Mouse (Mus musculus) midbrain, postnatal 0 days (tissue): ENCODE measurements at regions not wholly inside any gene's neighbourhood (a gene's known extent, or its start where the extent isn't known, plus 50 kb on each side); places are given as distances from the start of the nearest gene placed in this dataset.

Experiments
- ATAC-seq: fragments of 200-750 bp; cut with Nextera tagmentation; 2 replicates; pipeline ENCODE4 v1.8.0; 2017; ENCODE audit warnings: moderate number of reproducible peaks, mild to moderate bottlenecking, moderate TSS enrichment, moderate library complexity; ENCODE audit not compliant: low FRiP score
- DNase-seq: peaks from one replicate; pipeline ENCODE4 v3.0.0-alpha.2; 2015; ENCODE audit warnings: low spot score
- H3K27ac ChIP-seq: fragments of 300-500 bp; sonication (generic); 2 replicates; pipeline ENCODE4 v1.5.1; 2014; ENCODE audit warnings: low read depth, mild to moderate bottlenecking, low read length, mixed read lengths
- H3K27me3 ChIP-seq: fragments of 300-500 bp; sonication (generic); 2 replicates; pipeline ENCODE4 v1.6.1; 2014; ENCODE audit warnings: low read length, control low read depth, mixed read lengths; ENCODE audit not compliant: insufficient read depth
- H3K36me3 ChIP-seq: fragments of 300-500 bp; sonication (generic); 2 replicates; pipeline ENCODE4 v1.6.1; 2014; ENCODE audit warnings: low read length, control low read depth, mixed read lengths; ENCODE audit not compliant: insufficient read depth
- H3K4me1 ChIP-seq: fragments of 300-500 bp; sonication (generic); 2 replicates; pipeline ENCODE4 v1.6.1; 2014; ENCODE audit warnings: mild to moderate bottlenecking, control low read depth, antibody characterized with exemption, low read length, mixed read lengths; ENCODE audit not compliant: insufficient read depth
- H3K4me2 ChIP-seq: fragments of 300-500 bp; sonication (generic); 2 replicates; pipeline ENCODE4 v1.6.1; 2014; ENCODE audit warnings: low read depth, mild to moderate bottlenecking, low read length, mixed read lengths; ENCODE audit not compliant: poor library complexity, severe bottlenecking
- H3K4me3 ChIP-seq: fragments of 300-500 bp; sonication (generic); 2 replicates; pipeline ENCODE4 v1.5.1; 2014; ENCODE audit warnings: low read depth, mild to moderate bottlenecking, low read length, moderate library complexity
- H3K9ac ChIP-seq: fragments of 300-500 bp; sonication (generic); replicated peaks from 2 replicates; pipeline ENCODE4 v1.6.1; 2014; ENCODE audit warnings: mild to moderate bottlenecking, low read length, moderate library complexity, mixed read lengths; ENCODE audit not compliant: poor library complexity, severe bottlenecking
- H3K9me3 ChIP-seq: fragments of 300-500 bp; sonication (generic); 2 replicates; pipeline ENCODE4 v1.6.1; 2016; ENCODE audit warnings: low read length, control low read depth
- CTCF ChIP-seq: IDR thresholded peaks from 2 replicates; pipeline ENCODE4 v1.5.1; 2016; ENCODE audit warnings: antibody characterized with exemption, mild to moderate bottlenecking
- WGBS: fragments of 180-500 bp; shearing (Covaris S2); extraction: QIAGEN DNeasy Blood & Tissue Kit; methylation state at CpG from one replicate; pipeline ENCODE4 v1.1.7; 2014; 5-methylcytosine and 5-hydroxymethylcytosine counted together

DNA sequence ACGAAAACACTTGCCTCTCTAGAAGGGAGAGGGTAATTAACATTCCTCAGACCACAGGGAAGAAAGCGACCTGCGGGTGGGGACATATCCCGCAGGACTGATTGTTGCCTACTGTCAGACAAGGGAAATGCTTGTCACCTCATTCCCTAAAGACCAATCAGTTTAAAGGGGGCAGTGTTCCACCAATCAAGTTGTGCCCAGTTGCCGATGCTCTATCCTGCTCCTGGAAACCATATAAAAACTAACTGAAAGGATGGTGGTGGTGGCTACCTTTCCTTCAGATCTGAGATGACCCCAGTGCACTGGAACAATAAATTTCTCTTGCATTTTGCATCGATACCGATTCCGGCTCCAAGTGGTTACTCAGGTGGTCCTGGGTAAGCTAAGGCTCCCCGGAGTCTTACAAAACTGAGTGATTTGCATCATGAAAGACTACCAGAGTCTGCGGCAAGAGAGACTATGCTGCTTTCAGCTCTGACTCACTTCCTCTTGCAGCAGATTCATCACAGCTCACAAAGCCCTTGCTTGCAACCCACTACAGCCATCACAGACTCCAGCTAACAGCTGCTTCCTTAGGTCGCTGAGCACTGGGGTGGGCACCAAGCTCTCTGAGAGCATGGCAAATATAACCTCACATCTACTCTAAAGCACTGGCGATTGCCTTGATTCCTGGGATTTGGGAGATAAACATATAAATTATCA is 533.7 kb upstream of the A830018L16Rik start:
- Histone ChIP-seq H3K4me3 (no peak overlapping the region), H3K27ac (no peak overlapping the region), H3K27me3 (no peaks in the 10 kb centered on the region), H3K9me3 (no peaks in the 10 kb centered on the region), H3K4me2 (no peak overlapping the region), H3K4me1 (0 out of 2 replicates have a peak, but pooled peaks cover 3% of the 10 kb centered on the region), H3K36me3 (no peaks in the 10 kb centered on the region), H3K9ac (no peak overlapping the region)
- no peak for DNase-seq
- WGBS: 82% methylated on average over 12 of the region's 12 CpGs
- TF ChIP-seq CTCF: no peak
- ATAC-seq: no peak

DNA sequence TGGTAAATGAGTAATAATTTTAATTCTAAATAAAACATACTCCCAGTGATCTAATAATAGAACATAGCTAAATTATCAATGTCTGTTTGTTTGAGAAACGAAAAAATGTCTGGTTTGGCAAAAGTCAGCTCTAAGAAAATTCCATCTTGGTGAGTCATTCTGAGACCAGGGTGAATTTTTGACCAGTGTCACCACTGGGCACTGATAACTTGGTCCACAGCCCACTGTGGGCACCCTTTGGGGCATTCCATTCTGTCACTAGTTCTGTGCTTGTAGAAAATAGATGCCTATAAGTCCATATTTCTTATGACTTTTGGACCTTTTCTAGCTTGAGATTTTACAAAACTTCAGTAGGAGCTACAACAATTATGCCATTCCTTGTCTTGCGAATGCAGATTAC is 515.1 kb upstream of the A830018L16Rik start:
- no peaks in the 10 kb centered on the region for H3K27me3 ChIP-seq
- no peaks in the 10 kb centered on the region for H3K36me3 ChIP-seq
- no peaks in the 10 kb centered on the region for H3K9me3 ChIP-seq
- no peak overlapping the region for H3K9ac ChIP-seq
- H3K4me3 ChIP-seq: no peak overlapping the region
- H3K4me2 ChIP-seq: no peak overlapping the region
- no peak for DNase-seq
- TF ChIP-seq CTCF: no peak
- no peak overlapping the region for H3K27ac ChIP-seq
- no peaks in the 10 kb centered on the region for H3K4me1 ChIP-seq
- ATAC-seq: no peak
- WGBS: 83% methylated on average over 2 of the region's 2 CpGs

DNA sequence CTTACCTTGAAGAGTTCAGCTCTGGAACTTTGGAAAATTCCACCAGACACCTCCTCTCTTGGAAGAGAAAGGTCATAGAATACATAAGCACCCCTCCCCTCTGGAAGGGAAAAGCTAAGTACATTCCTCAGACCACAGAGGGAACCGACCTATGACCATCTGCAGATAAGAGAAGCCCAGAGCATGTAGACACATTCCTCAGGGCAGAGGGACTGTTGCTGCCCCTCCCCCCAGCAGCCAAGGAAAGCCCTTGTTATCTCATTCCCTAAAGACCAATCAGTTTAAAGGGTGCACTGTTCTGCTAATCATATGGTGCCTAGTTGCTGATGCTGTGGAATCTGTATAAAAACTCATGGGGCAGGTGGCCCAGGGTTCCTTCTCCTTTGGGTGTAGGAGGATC is 511.2 kb upstream of the A830018L16Rik start:
- no peak overlapping the region for H3K4me3 ChIP-seq
- DNase-seq (no peak), ATAC-seq (no peak)
- no peaks in the 10 kb centered on the region for H3K27me3 ChIP-seq
- no peak overlapping the region for H3K4me2 ChIP-seq
- no peaks in the 10 kb centered on the region for H3K4me1 ChIP-seq
- no peak overlapping the region for H3K27ac ChIP-seq
- no peaks in the 10 kb centered on the region for H3K9me3 ChIP-seq
- no peaks in the 10 kb centered on the region for H3K36me3 ChIP-seq
- WGBS: 73% methylated on average over 1 of the region's 1 CpGs
- H3K9ac ChIP-seq: no peak overlapping the region
- no peak for TF ChIP-seq CTCF

DNA sequence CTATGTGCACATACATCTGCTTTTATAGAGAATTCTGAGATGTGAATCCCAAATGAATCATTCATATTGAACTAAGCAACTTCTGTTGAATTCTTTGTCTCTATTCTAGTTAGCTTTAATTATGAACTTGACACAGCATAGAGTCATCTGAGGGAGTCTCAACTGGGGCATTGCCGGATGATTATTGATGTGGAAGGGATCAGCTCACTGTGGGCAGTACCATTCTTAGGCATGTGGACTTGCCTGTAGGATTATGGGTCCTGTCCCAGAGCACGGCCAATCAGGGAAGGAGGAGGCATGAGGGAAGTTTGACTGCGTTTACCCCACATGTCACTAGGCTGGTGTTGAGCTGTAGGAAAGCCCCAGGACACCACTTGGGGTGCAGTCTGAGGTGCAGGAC is 493.9 kb upstream of the A830018L16Rik start:
- no peak overlapping the region for H3K9ac ChIP-seq
- H3K4me2 ChIP-seq: no peak overlapping the region
- ATAC-seq (no peak), DNase-seq (no peak)
- TF ChIP-seq CTCF: no peak
- 85% methylated on average over 3 of the region's 3 CpGs for WGBS
- no peaks in the 10 kb centered on the region for H3K27me3 ChIP-seq
- H3K36me3 ChIP-seq: no peaks in the 10 kb centered on the region
- no peak overlapping the region for H3K4me3 ChIP-seq
- no peaks in the 10 kb centered on the region for H3K4me1 ChIP-seq
- no peaks in the 10 kb centered on the region for H3K9me3 ChIP-seq
- no peak overlapping the region for H3K27ac ChIP-seq

DNA sequence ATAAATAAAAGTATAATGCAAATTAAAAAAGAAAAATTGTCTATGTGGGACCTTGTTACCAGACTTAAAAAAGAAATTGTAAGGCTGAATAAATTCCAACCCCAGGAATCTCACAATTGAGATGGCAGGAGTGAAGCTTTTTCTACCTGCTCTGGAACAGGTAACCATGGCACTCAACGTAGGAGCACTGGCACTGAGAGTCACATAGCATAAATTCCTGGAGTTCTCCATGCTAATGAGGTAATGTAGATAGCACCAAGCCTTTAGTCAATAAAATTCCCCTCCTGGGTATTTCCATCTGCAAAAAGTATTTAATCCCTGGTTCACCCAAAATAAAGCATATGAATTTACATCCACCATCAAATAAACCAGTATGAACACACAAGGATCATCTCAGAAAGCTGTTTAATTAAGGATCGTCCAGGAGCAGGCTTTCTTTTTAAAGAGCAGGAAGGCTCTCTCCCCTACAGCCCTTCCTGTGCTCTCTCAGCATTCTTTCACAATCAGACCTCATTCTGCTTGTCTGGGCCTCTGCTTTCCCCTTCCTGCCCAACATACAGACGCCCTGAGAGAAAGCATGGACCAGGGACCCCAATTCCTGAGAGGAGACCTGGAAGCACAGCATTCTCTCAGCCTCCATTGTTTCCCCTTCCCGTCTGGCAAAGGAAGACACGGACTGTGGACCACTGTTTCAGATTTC is 481.4 kb upstream of the A830018L16Rik start:
- H3K27me3 ChIP-seq: no peaks in the 10 kb centered on the region
- H3K9me3 ChIP-seq: no peaks in the 10 kb centered on the region
- ATAC-seq (no peak), DNase-seq (no peak)
- no peak overlapping the region for H3K9ac ChIP-seq
- no peaks in the 10 kb centered on the region for H3K36me3 ChIP-seq
- no peak overlapping the region for H3K4me2 ChIP-seq
- TF ChIP-seq CTCF: no peak
- WGBS: 63% methylated on average over 5 of the region's 5 CpGs
- H3K27ac ChIP-seq: no peak overlapping the region
- no peak overlapping the region for H3K4me3 ChIP-seq
- H3K4me1 ChIP-seq: no peaks in the 10 kb centered on the region

DNA sequence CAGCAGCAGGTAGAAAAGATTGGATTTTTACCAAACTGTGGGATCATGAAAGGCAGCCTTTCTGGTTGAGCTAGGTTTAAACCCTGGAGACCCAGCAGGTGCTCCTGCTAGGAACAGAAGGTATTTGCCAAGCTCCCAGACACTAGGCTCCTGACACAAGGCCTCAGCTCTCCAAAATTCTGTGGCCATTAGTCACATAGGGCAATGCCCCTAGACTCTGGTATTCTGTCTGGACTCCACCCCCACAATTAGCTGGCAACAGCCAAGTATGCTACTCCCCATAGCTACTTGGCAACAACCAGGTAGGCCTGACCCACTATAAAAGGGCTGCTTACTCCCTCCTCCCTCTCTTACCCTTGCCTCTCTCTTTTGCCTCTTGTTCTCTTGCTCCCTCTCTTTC is 480.7 kb upstream of the A830018L16Rik start:
- ATAC-seq: no peak

More for the DNA sequence above, 480.7 kb upstream of the A830018L16Rik start:
- Histone ChIP-seq H3K4me2 (no peak overlapping the region), H3K9ac (no peak overlapping the region), H3K4me3 (no peak overlapping the region), H3K27ac (no peak overlapping the region), H3K36me3 (no peaks in the 10 kb centered on the region), H3K4me1 (no peaks in the 10 kb centered on the region), H3K27me3 (no peaks in the 10 kb centered on the region), H3K9me3 (no peaks in the 10 kb centered on the region)
- no peak for TF ChIP-seq CTCF
- DNase-seq: no peak
